Mouse (Mus musculus) bone marrow, adult 2 months (tissue): Measurements from ENCODE around the gene Srgap3.

Source experiments
- CTCF ChIP-seq: fragments of 200-500 bp; IDR thresholded peaks from 2 replicates; pipeline ENCODE4 v1.5.1; 2011; ENCODE audit warnings: low read length, control low read depth; ENCODE audit not compliant: control insufficient read depth, insufficient read depth
- POLR2A ChIP-seq: fragments of 200-500 bp; IDR thresholded peaks from 2 replicates; pipeline ENCODE4 v1.6.1; 2011; ENCODE audit warnings: low read depth, mild to moderate bottlenecking, control low read depth, low read length, borderline replicate concordance; ENCODE audit not compliant: control insufficient read depth

DNA sequence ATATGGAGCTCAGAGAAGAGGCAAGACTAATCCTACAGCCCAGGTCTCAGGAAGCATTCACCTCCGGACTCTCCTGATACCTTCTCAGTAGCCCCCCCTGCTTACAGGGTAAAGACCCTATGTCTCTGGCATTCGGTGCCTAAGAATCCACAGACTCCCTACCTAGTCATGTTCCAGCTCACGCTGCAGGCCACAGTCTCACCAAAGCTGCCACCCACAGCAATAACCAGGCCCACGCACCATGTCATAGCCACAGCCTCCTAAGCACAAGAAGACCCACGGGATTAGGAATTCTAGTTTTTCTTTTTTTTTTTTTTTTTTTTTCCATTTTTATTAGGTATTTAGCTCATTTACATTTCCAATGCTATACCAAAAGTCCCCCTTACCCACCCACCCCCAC is 112.6 kb downstream of the Srgap3 start:
- TF ChIP-seq CTCF (no peak), POLR2A (no peak)
